Mouse (Mus musculus): ENCODE results near the gene Knop1.

Knop1 gene

GRCm38 (mm10) chr7:118849543-118850250 lies 6.4 kb downstream of the Knop1 start:
- DNase-seq (ENCODE audit: extremely low spot score, low read depth, low spot score) = no peak

GRCm38 (mm10) chr7:118848796-118849195 lies 7.3 kb downstream of the Knop1 start:
- no peak for DNase-seq (ENCODE audit: extremely low spot score, low read depth, low spot score)

- no peak for DNase-seq (ENCODE audit: extremely low spot score, low read depth, low spot score)
Measured at GRCm38 (mm10) chr7:118846329-118846728, 9.7 kb downstream of the Knop1 start.

GRCm38 (mm10) chr7:118845141-118845540 lies 10.9 kb downstream of the Knop1 start:
- no peak for DNase-seq (ENCODE audit: extremely low spot score, low read depth, low spot score)

- DNase-seq (ENCODE audit: extremely low spot score, low read depth, low spot score) = no peak
Measured at GRCm38 (mm10) chr7:118842938-118843337, 13.1 kb downstream of the Knop1 start.

GRCm38 (mm10) chr7:118841796-118842195 lies 14.3 kb downstream of the Knop1 start:
- no peak for DNase-seq (ENCODE audit: extremely low spot score, low read depth, low spot score)

- DNase-seq (ENCODE audit: extremely low spot score, low read depth, low spot score) = no peak
Measured at GRCm38 (mm10) chr7:118841030-118841745, 14.9 kb downstream of the Knop1 start.

- no peak for DNase-seq (ENCODE audit: extremely low spot score, low read depth, low spot score)
Measured at GRCm38 (mm10) chr7:118837901-118838300, 18.2 kb downstream of the Knop1 start.

GRCm38 (mm10) chr7:118827975-118828416 lies 28.1 kb downstream of the Knop1 start:
- DNase-seq (ENCODE audit: extremely low spot score, low read depth, low spot score) = no peak

- no peak for DNase-seq (ENCODE audit: extremely low spot score, low read depth, low spot score)
Measured at GRCm38 (mm10) chr7:118824451-118824850, 31.6 kb downstream of the Knop1 start.

GRCm38 (mm10) chr7:118821887-118822556 lies 34.0 kb downstream of the Knop1 start:
- no peak for DNase-seq (ENCODE audit: extremely low spot score, low read depth, low spot score)

- no peak for DNase-seq (ENCODE audit: extremely low spot score, low read depth, low spot score)
Measured at GRCm38 (mm10) chr7:118821356-118821755, 34.7 kb downstream of the Knop1 start.

- no peak for DNase-seq (ENCODE audit: extremely low spot score, low read depth, low spot score)
Measured at GRCm38 (mm10) chr7:118819666-118820065, 36.4 kb downstream of the Knop1 start.

GRCm38 (mm10) chr7:118817741-118818140 lies 38.3 kb downstream of the Knop1 start:
- no peak for DNase-seq (ENCODE audit: extremely low spot score, low read depth, low spot score)

- no peak for DNase-seq (ENCODE audit: extremely low spot score, low read depth, low spot score)
Measured at GRCm38 (mm10) chr7:118816275-118816674, 39.8 kb downstream of the Knop1 start.

GRCm38 (mm10) chr7:118813592-118813991 lies 42.5 kb downstream of the Knop1 start:
- DNase-seq (ENCODE audit: extremely low spot score, low read depth, low spot score) = no peak

GRCm38 (mm10) chr7:118811407-118812106 lies 44.5 kb downstream of the Knop1 start:
- DNase-seq (ENCODE audit: extremely low spot score, low read depth, low spot score) = no peak

- DNase-seq (ENCODE audit: extremely low spot score, low read depth, low spot score) = no peak
Measured at GRCm38 (mm10) chr7:118807899-118808298, 48.2 kb downstream of the Knop1 start.

- no peak for DNase-seq (ENCODE audit: extremely low spot score, low read depth, low spot score)
Measured at GRCm38 (mm10) chr7:118806631-118807411, 49.2 kb downstream of the Knop1 start.

- DNase-seq (ENCODE audit: extremely low spot score, low read depth, low spot score) = no peak
Measured at GRCm38 (mm10) chr7:118803425-118803824, 52.6 kb downstream of the Knop1 start.
